Mouse (Mus musculus) embryonic facial prominence, embryonic 14.5 days (tissue): ENCODE measurements around the gene Nudt13. TPM values are rescaled to one million over a fixed set of nuclear protein-coding genes. Genes with fewer than 3 reads are reported as not detected.

Source experiments
- ATAC-seq: fragments of 200-750 bp; cut with Nextera tagmentation; 2 replicates; pipeline ENCODE4 v1.8.0; 2017; ENCODE audit warnings: low read depth, moderate number of reproducible peaks, moderate TSS enrichment
- DNase-seq: peaks from one replicate; pipeline ENCODE4 v3.0.0-alpha.2; 2015; ENCODE audit warnings: low spot score
- H3K27ac ChIP-seq: fragments of 300-500 bp; sonication (generic); replicated peaks from 2 replicates; pipeline ENCODE4 v1.5.1; 2014; ENCODE audit warnings: low read depth, mild to moderate bottlenecking, low read length, moderate library complexity
- H3K27me3 ChIP-seq: fragments of 300-500 bp; sonication (generic); replicated peaks from 2 replicates; pipeline ENCODE4 v1.6.1; 2014; ENCODE audit warnings: low read length; ENCODE audit not compliant: control insufficient read depth, insufficient read depth
- H3K36me3 ChIP-seq: fragments of 300-500 bp; sonication (generic); 2 replicates; pipeline ENCODE4 v1.6.1; 2014; ENCODE audit warnings: low read length, mixed read lengths; ENCODE audit not compliant: control insufficient read depth, insufficient read depth
- H3K4me1 ChIP-seq: fragments of 300-500 bp; sonication (generic); 2 replicates; pipeline ENCODE4 v1.6.1; 2014; ENCODE audit warnings: antibody characterized with exemption, low read length; ENCODE audit not compliant: control insufficient read depth, insufficient read depth
- H3K4me2 ChIP-seq: fragments of 300-500 bp; sonication (generic); 2 replicates; pipeline ENCODE4 v1.6.1; 2014; ENCODE audit warnings: low read depth, mild to moderate bottlenecking, low read length, moderate library complexity, mixed read lengths
- H3K4me3 ChIP-seq: fragments of 300-500 bp; sonication (generic); 2 replicates; pipeline ENCODE4 v1.5.1; 2014; ENCODE audit warnings: low read depth, mild to moderate bottlenecking, low read length
- H3K9ac ChIP-seq: fragments of 300-500 bp; sonication (generic); 2 replicates; pipeline ENCODE4 v1.6.1; 2014; ENCODE audit warnings: low read depth, mild to moderate bottlenecking, low read length, moderate library complexity, mixed read lengths
- H3K9me3 ChIP-seq: fragments of 300-500 bp; sonication (generic); 2 replicates; pipeline ENCODE4 v1.6.1; 2016; ENCODE audit warnings: low read length; ENCODE audit not compliant: control insufficient read depth
- WGBS: fragments of 180-500 bp; shearing (Covaris S2); extraction: QIAGEN DNeasy Blood & Tissue Kit; methylation state at CpG from one replicate; pipeline ENCODE4 v1.1.7; 2014; 5-methylcytosine and 5-hydroxymethylcytosine counted together
- polyA plus RNA-seq: library from polyadenylated mRNA; unstranded; fragments of >200 nt; fragmentation: Nextera tagmentation; extraction: Ambion mirVana; gene quantifications from 2 replicates; pipeline ENCODE4 v1.2.1, GENCODE M21; 2014

Nudt13 gene
- polyA plus RNA-seq, 1 experiment from 2014 or later: 13.1 TPM

- ATAC-seq (no peak), DNase-seq (no peak)
- H3K4me2 ChIP-seq: no peak overlapping the region
- no peaks in the 10 kb centered on the region for H3K9me3 ChIP-seq
- no peaks in the 10 kb centered on the region for H3K27me3 ChIP-seq
- H3K36me3 ChIP-seq: peaks cover 87% of the 10 kb centered on the region
- no peak overlapping the region for H3K9ac ChIP-seq
- WGBS: 98% methylated on average over 9 of the region's 9 CpGs
- no peak overlapping the region for H3K4me3 ChIP-seq
- H3K27ac ChIP-seq: no peak overlapping the region
- H3K4me1 ChIP-seq: no peaks in the 10 kb centered on the region
These were observed 29.7 kb downstream of the Nudt13 start for GRCm38 (mm10) chr14:20324196-20324595.

- Histone ChIP-seq H3K4me2 (no peak overlapping the region), H3K27me3 (no peaks in the 10 kb centered on the region), H3K4me1 (no peaks in the 10 kb centered on the region), H3K36me3 (peaks cover 91% of the 10 kb centered on the region), H3K9ac (no peak overlapping the region), H3K27ac (no peak overlapping the region), H3K4me3 (no peak overlapping the region), H3K9me3 (no peaks in the 10 kb centered on the region)
- DNase-seq (peak; percentile 65), ATAC-seq (peak; percentile 89; the same call in 1 of the 2 replicates)
- WGBS: 67% methylated on average over 9 of the region's 9 CpGs
These were observed 34.0 kb downstream of the Nudt13 start for GRCm38 (mm10) chr14:20328474-20328873.

GRCm38 (mm10) chr14:20331316-20331715 lies 36.8 kb downstream of the Nudt13 start:
- no peak overlapping the region for H3K4me3 ChIP-seq
- no peak overlapping the region for H3K9ac ChIP-seq
- H3K36me3 ChIP-seq: peaks cover 95% of the 10 kb centered on the region
- WGBS: 93% methylated on average over 4 of the region's 4 CpGs
- no peak for ATAC-seq
- H3K4me2 ChIP-seq: no peak overlapping the region
- no peaks in the 10 kb centered on the region for H3K9me3 ChIP-seq
- DNase-seq: no peak
- H3K27ac ChIP-seq: no peak overlapping the region
- H3K27me3 ChIP-seq: no peaks in the 10 kb centered on the region
- H3K4me1 ChIP-seq: no peaks in the 10 kb centered on the region

- Histone ChIP-seq H3K9ac (no peak overlapping the region), H3K4me3 (no peak overlapping the region), H3K9me3 (no peaks in the 10 kb centered on the region), H3K27ac (no peak overlapping the region), H3K4me2 (no peak overlapping the region), H3K27me3 (no peaks in the 10 kb centered on the region), H3K36me3 (peaks cover 81% of the 10 kb centered on the region), H3K4me1 (no peaks in the 10 kb centered on the region)
- whole genome bisulfite sequencing: 96% methylated on average over 5 of the region's 5 CpGs
- ATAC-seq (no peak), DNase-seq (no peak)
These were observed 44.9 kb downstream of the Nudt13 start for GRCm38 (mm10) chr14:20339415-20339814.

GRCm38 (mm10) chr14:20340149-20340548 lies 45.7 kb downstream of the Nudt13 start:
- no peak overlapping the region for H3K4me3 ChIP-seq
- no peak for ATAC-seq
- no peaks in the 10 kb centered on the region for H3K4me1 ChIP-seq
- no peak overlapping the region for H3K9ac ChIP-seq
- no peak overlapping the region for H3K4me2 ChIP-seq
- no peak overlapping the region for H3K27ac ChIP-seq
- no peak for DNase-seq
- H3K36me3 ChIP-seq: peaks cover 79% of the 10 kb centered on the region
- no peaks in the 10 kb centered on the region for H3K27me3 ChIP-seq
- H3K9me3 ChIP-seq: no peaks in the 10 kb centered on the region
- 83% methylated on average over 8 of the region's 8 CpGs for WGBS

- no peak overlapping the region for H3K9ac ChIP-seq
- DNase-seq: no peak
- no peak for ATAC-seq
- H3K4me2 ChIP-seq: no peak overlapping the region
- H3K27me3 ChIP-seq: no peaks in the 10 kb centered on the region
- no peak overlapping the region for H3K4me3 ChIP-seq
- no peaks in the 10 kb centered on the region for H3K4me1 ChIP-seq
- 78% methylated on average over 7 of the region's 7 CpGs for WGBS
- H3K9me3 ChIP-seq: no peaks in the 10 kb centered on the region
- peaks cover 79% of the 10 kb centered on the region for H3K36me3 ChIP-seq
- H3K27ac ChIP-seq: no peak overlapping the region
These were observed 46.4 kb downstream of the Nudt13 start for GRCm38 (mm10) chr14:20340866-20341265.

- Histone ChIP-seq H3K4me3 (no peak overlapping the region), H3K4me1 (peaks cover 10% of the 10 kb centered on the region), H3K9ac (no peak overlapping the region), H3K9me3 (no peaks in the 10 kb centered on the region), H3K27me3 (no peaks in the 10 kb centered on the region), H3K4me2 (no peak overlapping the region), H3K36me3 (peaks cover 46% of the 10 kb centered on the region), H3K27ac (no peak overlapping the region)
- 93% methylated on average over 9 of the region's 9 CpGs for WGBS
- DNase-seq (no peak), ATAC-seq (no peak)
These were observed 51.4 kb downstream of the Nudt13 start for GRCm38 (mm10) chr14:20345885-20346284.

- Histone ChIP-seq H3K4me3 (peak overlapping the region; percentile 69), H3K27ac (peak overlapping the region; percentile 76), H3K9me3 (no peaks in the 10 kb centered on the region), H3K27me3 (no peaks in the 10 kb centered on the region), H3K4me1 (peaks cover 10% of the 10 kb centered on the region), H3K36me3 (peaks cover 46% of the 10 kb centered on the region), H3K4me2 (peak overlapping the region; percentile 68), H3K9ac (peak overlapping the region; percentile 95)
- 4% methylated on average over 14 of the region's 15 CpGs for WGBS
- DNase-seq (peak; percentile 2), ATAC-seq (peak; percentile 19; the same call in 1 of the 2 replicates)
These were observed 53.0 kb downstream of the Nudt13 start for GRCm38 (mm10) chr14:20347441-20347990.

- H3K9ac ChIP-seq: peak within 1 kb of the TSS; percentile 95
- WGBS: under 1% methylated on average over 29 of the region's 42 CpGs
- no peaks in the 10 kb centered on the region for H3K27me3 ChIP-seq
- DNase-seq (peak; percentile 98), ATAC-seq (peak; percentile 98)
- H3K27ac ChIP-seq: peak within 1 kb of the TSS; percentile 89
- H3K36me3 ChIP-seq: peaks cover 46% of the 10 kb centered on the region
- H3K4me2 ChIP-seq: peak within 1 kb of the TSS; percentile 68
- H3K4me1 ChIP-seq: peaks cover 10% of the 10 kb centered on the region
- H3K4me3 ChIP-seq: peak within 1 kb of the TSS; percentile 69
- no peaks in the 10 kb centered on the region for H3K9me3 ChIP-seq
These were observed 53.6 kb downstream of the Nudt13 start, which contains the start of the genes Ecd and Fam149b for GRCm38 (mm10) chr14:20347991-20348541. Gene Ecd (minus strand): TSS chr14:20348121. Gene Fam149b (plus strand): TSS chr14:20348162.
